15 mouse cellular contexts compared by ENCODE assay signal in the genomic region with DNA sequence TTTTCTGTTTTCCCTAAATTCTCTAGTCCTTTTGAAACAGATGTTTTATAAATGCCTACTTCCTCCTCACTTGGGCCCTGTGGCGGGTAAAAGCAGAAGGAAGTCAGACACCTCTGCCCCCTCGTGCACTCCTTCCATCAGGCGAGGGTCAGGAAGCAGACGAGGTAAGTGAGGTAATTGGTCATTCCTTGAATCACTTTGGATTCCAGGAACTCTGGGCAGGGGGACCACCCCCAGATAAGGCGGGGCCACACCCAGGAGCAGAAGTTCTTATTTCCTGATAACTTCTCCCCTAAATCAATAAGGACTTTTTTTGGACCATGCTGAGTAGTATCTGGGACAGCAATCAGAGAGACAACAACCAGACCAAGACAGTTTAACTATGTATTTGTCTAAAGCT. TPM values are rescaled to one million over a fixed set of nuclear protein-coding genes. Genes with fewer than 3 reads are reported as not detected.
DNase-seq lines count a peak whose midpoint lies in the region; ATAC-seq and TF ChIP-seq lines count a peak whose summit lies in the region.
"Had no signal": no experiment of that assay in that cellular context is flagged by ENCODE, and none has a peak within 500 bp of the region (broad histone marks: within the 10 kb centered on the region; RNA-seq: fewer than 3 reads in every experiment).

No protein-coding gene starts in this region.

- 0 out of 2 replicates have a peak overlapping the region, but pooled peaks have one; percentile 37 for H3K4me2 ChIP-seq in intestine, postnatal 0 days (replicated peaks; ENCODE audit: low read depth)

- TF ChIP-seq CTCF in G1E (IDR thresholded peaks at IDR 0.05; ENCODE audit: low read depth, low read length), result no peak
- no peak for TF ChIP-seq CTCF in intestine, postnatal 0 days (IDR thresholded peaks at IDR 0.05; ENCODE audit: low read depth)

- peaks cover 38% of the 10 kb centered on the region for H3K4me1 ChIP-seq in G1E (ENCODE audit: insufficient read depth, low read depth, low read length)
- peaks cover 23% of the 10 kb centered on the region; the same call in 1 of the 2 replicates for H3K4me1 ChIP-seq in intestine, postnatal 0 days (replicated peaks; ENCODE audit: control insufficient read depth, insufficient read depth, low read length)

- H3K27ac ChIP-seq in intestine, postnatal 0 days (ENCODE audit: low read depth, low read length), result no peak overlapping the region

- peaks cover 8% of the 10 kb centered on the region for H3K27me3 ChIP-seq in G1E (ENCODE audit: insufficient read depth, low read length)
- no peaks in the 10 kb centered on the region for H3K27me3 ChIP-seq in intestine, postnatal 0 days (replicated peaks; ENCODE audit: control insufficient read depth, insufficient read depth, low read length)
- H3K27me3 ChIP-seq: CH12.LX; megakaryocyte, embryonic 14.5 days had no signal

- H3K9ac ChIP-seq in intestine, postnatal 0 days (ENCODE audit: low read depth, low read length), result no peak overlapping the region
- H3K9ac ChIP-seq: forebrain, postnatal 0 days had no signal

- H3K9me3 ChIP-seq in G1E (replicated peaks), result no peaks in the 10 kb centered on the region
- H3K9me3 ChIP-seq in intestine, postnatal 0 days (ENCODE audit: control insufficient read depth), result no peaks in the 10 kb centered on the region
- H3K9me3 ChIP-seq: megakaryocyte, embryonic 14.5 days had no signal

- ATAC-seq in G1E (ENCODE audit: extremely low read depth, insufficient number of reproducible peaks, low FRiP score, poor library complexity, severe bottlenecking), result peak; percentile 54; the same call in 1 of the 2 replicates
- 0 out of 2 replicates have a peak, but pooled peaks have one; percentile 28 for ATAC-seq in intestine, postnatal 0 days
- ATAC-seq: forebrain, postnatal 0 days had no signal

- no peaks in the 10 kb centered on the region for H3K36me3 ChIP-seq in G1E (replicated peaks)
- no peaks in the 10 kb centered on the region for H3K36me3 ChIP-seq in intestine, postnatal 0 days (ENCODE audit: control insufficient read depth, insufficient read depth)

- H3K4me3 ChIP-seq in G1E (ENCODE audit: low read depth, low read length), result no peak overlapping the region; the same call in 1 of the 2 replicates
- no peak overlapping the region for H3K4me3 ChIP-seq in intestine, postnatal 0 days (ENCODE audit: low read depth, low read length)
- H3K4me3 ChIP-seq: megakaryocyte, embryonic 14.5 days had no signal

- DNase-seq in 416B (ENCODE audit: low read depth) (peak; percentile 55), G1E (ENCODE audit: low spot score) (peak; percentile 66)
- DNase-seq in lung, postnatal 4 days, result peak; percentile 29 to 34
- DNase-seq in gastrocnemius, adult 8-10 months (ENCODE audit: low spot score in 2 of 2), result no peak
- no peak for DNase-seq in left cerebral cortex, adult 9 months (ENCODE audit: low spot score in 2 of 2)
- DNase-seq in embryo, embryonic 10.5 days (ENCODE audit: low spot score), result no peak
- DNase-seq: cerebellum, postnatal 25 days; forebrain, postnatal 0 days; heart, postnatal 14 days; kidney, postnatal 4 days; left cerebral cortex, postnatal 4 days; thymus, postnatal 4 days had no signal

- WGBS in intestine, postnatal 0 days, result 23% methylated on average over 5 of the region's 5 CpGs

RNA-seq across cellular contexts. Expression of a gene that starts 36.7 kb away (rescaled TPM):
- total RNA-seq in G1E (2014; fragmentation: Nextera tagmentation) (26.5 and 44.5 TPM in 2 replicates), G1E (2017) (14.0 and 16.0 TPM in 2 replicates)
- polyA plus RNA-seq in G1E (2012), result 1.9 and 2.9 TPM in 2 replicates
- polyA plus RNA-seq in intestine, postnatal 0 days (2015; fragmentation: Nextera tagmentation; extraction: Ambion mirVana), result 16.0 and 18.4 TPM in 2 replicates
- total RNA-seq in gastrocnemius, adult 8-10 months (2022), result 10 to 100 TPM; 12.4 to 15.4 (median 13.2) TPM

Comparison
In these comparisons a context has a peak if more than half of its experiments do, and no peak if none do; other contexts are left out.
1. DNase-seq: peak in 416B (single experiment), G1E (single experiment) and lung, postnatal 4 days (2 of 2); none in gastrocnemius, adult 8-10 months (0 of 2), left cerebral cortex, adult 9 months (0 of 2) and embryo, embryonic 10.5 days (single experiment).